Mouse (Mus musculus): ENCODE measurements around the gene Sp2.

Sp2 gene

GRCm38 (mm10) chr11:96982859-96983258 lies at the start of gene Sp2:
Gene Sp2, minus strand, starts transcription at chr11:96982959.
- DNase-seq = no peak

DNA sequence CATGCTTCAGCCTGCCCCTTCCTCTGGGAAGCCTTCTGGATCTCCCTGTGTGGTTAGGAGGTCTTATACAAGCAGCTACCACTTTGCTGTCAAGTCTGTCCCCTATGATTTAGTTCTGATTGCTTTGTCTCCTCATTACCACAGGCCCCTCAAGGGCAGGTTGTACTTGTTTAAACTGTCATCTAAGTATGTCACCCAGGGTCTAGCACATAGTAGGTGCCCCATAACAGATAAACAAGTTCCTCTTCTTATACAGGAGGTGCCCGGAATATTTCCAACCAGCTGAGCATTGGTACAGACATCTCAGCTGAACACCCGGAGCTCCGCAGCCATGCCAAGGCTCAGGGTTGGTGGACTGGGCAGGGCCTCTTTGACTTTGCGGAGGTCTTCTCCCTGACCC lies 49.7 kb upstream of the Sp2 start:
- DNase-seq = no peak

- DNase-seq = no peak
These were observed 49.2 kb upstream of the Sp2 start for GRCm38 (mm10) chr11:97031977-97032376.

DNA sequence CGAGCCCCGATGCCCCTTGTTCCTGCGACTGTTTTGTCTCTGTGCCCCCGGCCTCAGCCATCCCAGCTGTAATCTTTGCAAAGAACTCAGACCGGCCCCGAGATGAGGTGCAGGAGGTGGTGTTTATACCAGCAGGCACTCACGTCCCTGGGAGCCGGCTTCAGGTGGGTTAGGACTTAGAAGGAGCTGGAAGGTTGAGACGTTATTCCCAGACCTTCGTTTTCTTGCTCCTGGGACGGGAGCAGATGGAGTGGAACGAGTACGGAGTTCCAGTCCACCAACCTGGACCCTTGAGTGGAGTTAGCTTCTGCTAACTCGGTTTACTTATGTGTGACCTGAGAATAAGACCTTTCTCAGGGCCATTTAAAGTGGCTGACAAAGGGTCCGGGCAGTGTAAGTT lies 47.7 kb upstream of the Sp2 start:
- DNase-seq = peak; percentile 32

- peak; percentile 91 for DNase-seq
These were observed 47.1 kb upstream of the Sp2 start, which contains the start of gene Scrn2 for GRCm38 (mm10) chr11:97029686-97030417. Gene Scrn2, plus strand, starts transcription at chr11:97029938.

- DNase-seq = peak; percentile 90
These were observed 43.1 kb upstream of the Sp2 start for GRCm38 (mm10) chr11:97025721-97026344.

DNA sequence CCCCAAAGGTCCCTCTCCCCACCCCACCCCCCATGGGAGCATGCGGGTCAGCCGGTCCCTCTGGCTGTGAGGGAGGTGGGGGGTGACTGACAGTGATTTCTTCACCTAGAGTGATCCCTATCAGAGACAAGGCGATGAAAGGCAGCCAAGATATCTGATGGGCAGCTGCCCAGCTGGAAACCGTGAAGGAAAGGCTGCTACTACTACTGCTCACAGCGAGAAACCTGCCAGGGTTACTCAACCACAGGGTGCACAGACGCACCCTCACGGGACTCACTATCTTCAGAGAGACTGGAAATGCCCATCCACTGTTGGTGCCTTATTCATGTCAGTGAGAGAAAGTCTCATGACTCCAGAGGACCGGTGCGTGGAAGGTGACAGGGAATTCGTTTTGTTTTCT lies 42.2 kb upstream of the Sp2 start:
- DNase-seq = no peak

- peak; percentile 82 for DNase-seq
These were observed 39.2 kb upstream of the Sp2 start for GRCm38 (mm10) chr11:97021873-97022484.

DNA sequence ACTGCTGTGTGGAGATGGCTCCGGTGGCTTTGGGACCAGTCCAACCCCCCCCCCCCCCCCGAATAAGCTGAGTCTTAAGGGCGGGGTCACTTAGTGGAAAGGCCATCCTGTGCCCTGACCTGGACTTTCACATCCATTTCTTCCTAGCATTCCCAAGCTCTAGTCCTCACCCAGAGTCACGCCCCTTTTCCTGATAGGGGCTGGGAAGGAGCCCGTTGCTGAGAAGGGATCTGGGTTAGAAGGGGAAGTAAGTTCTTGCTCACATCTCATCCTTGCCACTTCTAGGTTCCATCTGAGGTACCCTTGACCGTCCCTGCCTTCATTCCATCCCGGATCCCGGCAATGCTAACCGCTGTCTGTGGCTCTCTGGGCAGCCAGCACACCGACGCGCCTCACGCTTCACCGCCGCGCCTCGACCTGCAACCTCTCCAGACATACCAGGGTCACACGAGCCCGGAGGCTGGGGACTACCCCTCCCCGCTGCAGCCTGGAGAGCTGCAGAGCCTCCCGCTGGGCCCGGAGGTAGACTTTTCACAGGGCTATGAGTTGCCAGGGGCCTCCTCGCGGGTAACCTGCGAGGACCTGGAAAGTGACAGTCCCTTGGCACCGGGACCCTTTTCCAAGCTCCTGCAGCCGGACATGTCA lies 38.5 kb upstream of the Sp2 start:
- DNase-seq = no peak

- no peak for DNase-seq
These were observed 36.6 kb upstream of the Sp2 start for GRCm38 (mm10) chr11:97019345-97019708.

DNA sequence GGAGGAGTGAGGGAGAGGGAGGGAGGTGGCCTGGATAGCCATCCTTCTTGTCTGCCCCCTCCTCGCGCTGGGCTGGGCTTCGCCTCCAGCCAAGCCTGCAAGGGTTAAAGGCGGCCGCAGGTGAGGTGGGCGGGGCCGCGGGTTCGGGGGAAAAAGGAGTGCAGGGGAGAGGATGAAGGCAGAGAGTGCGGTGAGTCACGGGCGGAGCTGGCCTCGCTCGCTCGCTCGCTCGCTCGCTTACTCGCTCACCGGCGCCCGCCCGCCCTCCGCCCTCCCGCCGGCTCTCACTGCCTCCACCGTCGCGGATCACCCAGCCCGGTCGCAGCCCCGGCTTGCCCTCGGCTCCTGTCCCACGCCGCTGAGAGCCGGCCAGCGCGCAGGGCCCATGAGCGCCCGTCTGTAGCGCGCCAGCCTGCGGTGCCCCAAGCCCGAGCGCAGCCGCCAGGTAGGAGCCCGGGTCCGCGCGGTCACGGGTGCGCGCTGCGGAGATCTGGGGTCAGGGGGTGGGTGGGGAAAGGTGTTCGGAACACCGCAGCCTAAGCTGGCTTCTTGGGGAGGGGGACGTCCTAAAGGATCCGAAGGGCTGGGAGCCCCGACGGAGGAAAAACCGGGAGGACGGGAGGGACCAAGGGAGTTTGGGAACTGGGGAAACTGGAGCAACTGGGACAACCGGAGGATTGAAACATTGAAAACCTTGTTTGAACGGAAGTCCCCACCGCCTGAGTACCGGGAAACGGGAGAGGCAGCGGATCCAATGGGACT lies 36.0 kb upstream of the Sp2 start:
- DNase-seq = peak; percentile 34

DNA sequence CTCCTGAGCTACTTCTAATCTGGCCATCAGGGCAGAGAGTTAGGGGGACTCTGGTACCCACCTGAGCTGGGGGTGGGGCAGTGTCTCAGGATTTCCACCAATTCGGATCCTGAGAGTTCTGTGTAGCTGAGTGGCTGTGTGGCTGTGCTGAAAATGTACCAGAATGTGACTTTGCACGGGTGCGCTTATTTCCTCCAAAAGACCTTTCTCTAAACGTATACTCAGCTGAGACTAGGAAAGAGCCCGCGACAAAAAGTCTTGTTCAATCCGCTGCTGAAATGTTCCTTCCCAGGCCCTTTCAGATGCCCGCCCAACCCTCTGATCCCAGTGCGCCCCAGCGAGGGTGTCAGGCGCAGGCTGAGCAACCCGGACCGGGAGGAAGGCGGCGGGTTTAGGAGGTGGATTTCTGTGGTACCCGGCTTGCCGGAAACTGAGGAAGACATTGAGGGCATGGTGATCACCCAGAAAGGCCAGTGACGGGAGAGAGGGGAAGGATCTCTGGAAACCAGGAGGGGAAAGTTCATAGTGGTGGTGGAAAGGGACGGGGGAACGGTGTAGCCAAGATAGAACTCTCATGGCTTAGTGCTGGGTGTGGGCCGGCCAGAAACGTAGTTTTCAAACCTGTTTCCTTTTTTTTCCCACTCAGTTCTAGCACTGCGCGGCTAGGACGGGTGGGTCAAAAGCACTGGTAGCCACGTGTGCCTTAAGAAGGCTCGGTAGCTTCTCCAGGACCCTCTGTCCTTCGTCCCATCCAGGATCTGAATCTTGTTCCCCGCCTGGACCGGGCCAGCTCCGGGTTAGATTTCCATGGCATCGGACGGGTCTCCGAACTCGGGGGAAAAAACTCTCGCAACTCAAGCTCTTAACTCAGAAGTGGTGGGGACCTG lies 35.2 kb upstream of the Sp2 start:
- DNase-seq = no peak

DNA sequence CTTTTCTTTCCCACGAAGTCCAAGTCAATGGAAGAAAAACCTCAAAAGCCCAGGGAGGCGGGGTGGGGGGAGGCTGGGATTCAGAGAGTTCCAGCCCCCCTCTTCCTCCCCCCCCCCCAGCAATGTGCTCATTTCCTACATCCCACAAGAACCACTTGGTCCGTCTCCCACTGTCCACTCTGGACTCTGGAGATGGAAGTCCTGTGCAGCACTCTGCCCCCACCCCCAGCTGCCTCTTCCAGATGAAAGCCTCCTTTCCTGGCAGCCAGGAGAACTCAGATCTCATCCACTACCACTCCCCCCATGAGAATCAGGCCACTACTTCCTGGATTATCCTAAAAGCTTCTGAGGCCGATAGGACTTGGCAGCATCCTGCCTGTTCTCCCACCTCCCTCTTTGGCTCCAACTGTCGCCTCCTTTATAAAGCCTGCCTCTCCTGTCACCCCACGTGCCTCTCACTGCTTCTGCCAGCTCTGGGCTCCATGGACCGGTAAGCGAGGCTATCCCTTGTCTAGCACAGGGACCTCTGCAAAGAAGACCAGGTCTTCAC lies 30.4 kb upstream of the Sp2 start, which contains the start of gene Sp6:
Gene Sp6 (plus strand): TSS at position 274 of the 550 bp plus-strand sequence.
- DNase-seq = no peak

- no peak for DNase-seq
These were observed 26.5 kb upstream of the Sp2 start for GRCm38 (mm10) chr11:97009198-97009790.

DNA sequence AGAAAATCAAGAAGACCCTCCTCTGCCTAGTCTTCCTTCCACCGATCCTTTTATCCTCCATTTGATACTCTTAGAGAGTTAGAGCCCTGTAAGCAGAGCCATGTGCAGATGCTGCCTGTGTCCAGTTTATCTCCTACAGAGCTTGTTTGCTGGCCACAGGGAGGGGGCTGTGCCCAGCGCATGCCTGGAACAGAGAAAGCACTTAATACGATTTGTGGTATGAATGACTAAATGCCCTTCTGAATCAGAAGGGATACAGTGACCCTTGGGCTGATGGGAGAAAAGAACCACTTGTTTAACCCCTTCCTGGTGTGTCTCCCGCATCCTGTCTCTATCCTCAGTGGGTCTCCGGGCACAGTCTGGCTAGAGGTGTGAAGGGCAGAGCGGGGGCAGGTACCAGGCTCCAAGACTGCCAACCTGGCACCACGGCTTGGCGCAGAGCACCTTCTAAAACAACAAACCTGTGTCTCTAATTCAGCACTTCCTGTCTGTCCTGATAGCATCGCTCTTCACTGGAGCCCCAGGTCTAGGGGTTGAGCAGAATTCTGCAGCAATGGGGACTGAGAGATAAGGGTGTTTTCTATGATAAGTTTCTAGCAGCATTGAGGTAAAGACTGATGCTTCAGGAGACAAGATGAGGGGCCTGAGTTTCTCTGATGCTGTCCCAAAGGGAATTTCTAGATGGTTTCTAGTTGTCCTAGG lies 24.5 kb upstream of the Sp2 start:
- DNase-seq = no peak

- DNase-seq = no peak
These were observed 20.4 kb upstream of the Sp2 start for GRCm38 (mm10) chr11:97003170-97003569.

GRCm38 (mm10) chr11:96997380-96997956 lies 14.7 kb upstream of the Sp2 start:
- peak; percentile 68 for DNase-seq

DNA sequence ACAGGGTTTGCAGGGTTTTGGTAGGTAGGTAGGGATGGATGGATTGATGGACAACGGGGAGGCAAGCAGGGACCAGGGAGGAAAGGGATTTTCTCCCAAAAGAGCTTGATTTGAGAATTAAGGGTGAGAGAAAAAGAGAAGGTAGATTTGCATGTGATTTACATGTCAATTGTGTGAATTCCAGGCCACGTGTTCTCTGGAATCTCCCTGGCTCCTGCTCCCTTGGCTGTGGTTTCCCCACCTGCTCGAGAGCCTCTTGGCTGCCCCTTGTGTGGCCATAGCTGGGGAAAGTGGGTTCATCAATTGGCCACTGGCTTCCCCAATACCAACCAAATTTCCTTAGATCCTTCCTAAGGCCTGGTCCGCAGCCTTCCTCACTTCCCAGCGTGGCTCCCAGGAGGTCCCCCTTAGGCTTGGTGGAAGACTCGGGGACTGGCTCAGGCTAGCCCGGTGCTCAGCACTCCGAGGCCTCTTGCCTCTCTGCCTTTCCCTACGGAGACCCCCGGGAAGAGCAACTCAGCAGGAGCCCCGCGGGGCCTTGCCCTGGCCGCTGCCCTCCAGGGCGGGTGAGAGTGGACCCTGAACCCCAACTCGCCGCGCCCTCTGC lies 14.1 kb upstream of the Sp2 start:
- no peak for DNase-seq

All from kidney, postnatal 14 days (tissue).